Mouse (Mus musculus) left cerebral cortex, adult 8-10 months (tissue): Measurements from ENCODE around the gene Opcml. TPM values are rescaled to one million over a fixed set of nuclear protein-coding genes. Genes with fewer than 3 reads are reported as not detected.

Source experiments
- DNase-seq, 2 experiments: peaks; one replicate each; pipeline ENCODE4 v3.0.0; 2022; ENCODE audit warnings: low spot score in 2 of 2
- total RNA-seq, 4 experiments: library from RNA; stranded (reverse); gene quantifications; 2 replicates each; pipeline ENCODE4 v1.2.4; 2022

Gene Opcml
- total RNA-seq, 4 experiments from 2014 or later: 202 to 222 (median 210) TPM

DNA sequence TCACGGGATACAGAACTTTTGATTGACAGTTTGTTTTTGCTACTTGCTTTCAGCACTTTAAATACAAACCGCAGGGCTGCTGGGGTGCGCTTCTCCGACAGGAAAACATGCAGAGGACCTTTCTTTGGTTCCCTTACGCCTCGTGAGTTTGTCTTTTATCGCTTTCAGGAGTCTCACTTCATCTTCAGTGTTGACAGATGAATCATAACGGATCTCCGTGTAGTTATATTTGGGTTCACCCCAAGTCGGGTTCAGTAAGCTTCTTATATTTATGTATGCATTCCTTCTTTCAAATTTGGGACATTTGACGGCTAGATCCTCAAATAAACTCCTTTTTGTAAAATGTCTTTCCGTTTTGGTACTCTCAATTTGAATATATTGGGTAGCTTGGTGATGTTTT, 632.8 kb downstream of the Opcml start:
- DNase-seq: peak in 1 of 2 experiments; percentile 18

DNA sequence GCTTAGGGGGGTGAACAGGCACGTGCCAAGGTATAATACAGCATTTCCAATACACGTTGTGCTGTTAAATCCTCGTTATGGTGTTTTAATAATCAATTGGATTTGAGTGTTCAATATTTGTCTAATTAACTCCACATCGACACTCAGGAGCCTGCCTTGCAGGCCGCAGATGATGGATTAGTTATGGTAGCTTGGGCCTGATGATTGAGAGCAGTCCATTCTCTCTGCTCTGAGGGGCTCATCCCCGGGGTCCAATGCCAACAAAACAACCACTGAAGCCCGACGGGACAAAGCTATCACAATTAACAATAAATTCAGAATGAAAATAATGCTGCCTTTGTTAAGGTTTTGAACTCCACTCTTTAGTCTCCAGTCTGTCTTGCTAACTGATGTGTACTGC, 641.6 kb downstream of the Opcml start:
- DNase-seq: no peak

DNA sequence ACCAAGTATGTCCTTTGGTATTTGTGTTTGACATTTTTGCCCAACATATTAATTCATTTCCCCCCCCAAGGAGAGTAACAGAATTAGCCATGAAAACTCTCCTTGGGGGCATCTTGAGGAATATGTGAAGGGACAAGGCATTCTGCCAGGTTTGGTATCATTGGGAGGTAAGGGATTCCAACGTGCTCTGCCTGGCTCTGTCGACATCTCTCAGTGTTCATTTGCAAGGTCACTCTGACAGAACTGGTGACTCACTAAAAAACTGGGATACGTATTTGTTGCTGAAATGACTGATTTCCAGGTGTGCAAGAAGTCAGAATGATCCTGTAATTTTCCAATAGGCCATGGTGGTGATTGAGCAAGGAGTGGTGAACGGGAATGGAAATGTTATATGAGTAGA, 648.2 kb downstream of the Opcml start:
- DNase-seq: no peak

DNA sequence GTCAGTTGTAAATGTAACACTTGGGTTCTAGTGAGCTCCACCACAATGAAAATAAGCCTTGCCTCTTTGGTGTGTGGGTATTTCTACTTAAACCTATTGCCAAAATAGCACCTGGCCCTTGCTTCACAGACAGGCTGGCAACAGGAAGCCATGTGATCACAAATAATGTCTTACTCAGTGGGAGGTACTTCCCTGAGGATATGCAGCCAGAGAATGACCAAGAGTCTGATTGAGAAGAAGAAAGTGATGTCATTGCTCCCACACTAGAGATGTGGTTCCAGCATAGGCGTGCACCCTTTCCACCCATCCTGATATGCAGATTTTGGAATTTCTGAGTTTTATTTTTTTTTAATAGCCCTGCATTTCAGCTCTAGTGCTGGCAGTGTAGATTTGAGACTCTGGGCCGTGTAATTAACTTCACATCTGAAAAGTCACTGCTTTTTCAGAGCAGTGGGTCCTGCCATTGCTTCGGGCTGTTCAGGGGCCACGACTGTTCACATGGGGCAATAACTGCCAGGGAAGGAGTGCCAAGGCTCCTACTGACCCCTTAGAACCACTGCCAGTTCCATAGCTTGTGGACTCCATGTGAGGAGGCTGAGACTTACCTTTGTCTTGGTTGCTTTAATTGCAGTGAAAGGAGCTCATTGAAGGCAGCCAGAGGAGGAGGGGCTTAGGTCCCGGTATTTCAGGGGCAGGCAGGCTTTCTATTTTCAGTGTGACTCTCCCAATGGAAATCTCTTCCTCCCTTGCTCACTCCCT, 649.0 kb downstream of the Opcml start:
- no peak for DNase-seq

DNA sequence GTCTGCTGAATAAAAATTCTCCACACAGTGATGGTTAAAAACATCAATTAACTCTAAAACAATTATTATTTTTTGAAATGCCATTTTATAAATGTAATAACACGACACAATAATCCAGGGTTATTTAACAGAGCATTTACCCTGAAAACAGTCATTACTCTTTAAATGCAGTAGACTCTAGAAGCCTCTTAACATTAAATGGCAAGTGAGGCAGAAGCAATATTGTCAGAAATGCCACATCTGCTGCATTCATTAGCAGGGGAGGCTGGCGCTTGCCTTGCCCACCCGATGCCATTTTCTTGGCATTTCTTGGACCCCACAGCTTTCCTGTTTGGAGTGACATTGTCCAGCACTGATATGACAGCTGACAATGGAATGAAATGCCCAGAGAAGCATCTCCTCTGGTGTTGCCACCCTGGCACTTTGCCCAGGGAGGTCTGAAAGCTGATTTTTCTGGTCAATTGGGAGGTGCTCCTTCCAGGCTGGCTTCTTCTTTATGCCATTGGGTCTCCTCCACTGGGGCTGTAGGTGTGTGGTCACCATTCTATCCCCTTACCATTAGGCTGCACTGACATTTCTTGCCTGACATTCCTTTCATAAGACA, 649.7 kb downstream of the Opcml start:
- DNase-seq: no peak

DNA sequence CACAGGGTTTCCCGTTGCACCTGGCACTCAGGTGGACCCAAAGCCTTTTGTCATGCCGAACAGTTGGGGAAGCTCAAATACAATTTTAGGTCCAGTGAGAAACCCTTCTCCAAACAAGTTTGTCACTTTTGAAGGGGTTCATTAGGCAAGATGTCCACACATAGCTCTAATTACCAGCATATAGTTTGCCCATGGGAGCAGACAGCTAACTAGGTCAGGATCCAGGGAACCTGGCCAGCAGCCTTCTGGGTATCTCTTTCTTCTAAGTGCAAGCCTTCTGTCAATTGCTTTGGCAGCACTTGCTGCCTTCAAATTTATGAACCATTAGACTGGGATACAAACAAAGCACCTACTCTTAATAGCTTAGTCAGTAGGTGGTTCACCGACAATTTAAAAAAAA, 653.9 kb downstream of the Opcml start:
- no peak for DNase-seq

DNA sequence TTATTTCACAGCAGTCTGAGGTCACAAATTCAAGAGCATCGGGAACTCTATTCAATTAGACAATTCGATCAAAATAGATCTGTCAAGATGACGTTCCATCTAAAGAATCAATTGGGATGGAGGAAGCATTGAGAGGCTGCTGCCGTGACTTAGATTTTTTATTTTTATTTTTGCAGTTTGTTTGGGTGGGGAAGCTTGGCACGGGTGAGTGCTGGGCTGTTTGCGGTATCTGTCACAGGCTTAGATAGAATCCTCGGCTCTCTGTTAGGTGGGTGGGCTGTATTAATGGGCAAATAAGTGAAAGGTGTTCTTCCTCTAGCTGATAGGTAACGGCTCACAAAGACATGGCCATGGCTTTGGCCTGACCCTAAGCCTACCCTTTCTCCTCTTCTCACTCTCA, 654.4 kb downstream of the Opcml start:
- DNase-seq: no peak

DNA sequence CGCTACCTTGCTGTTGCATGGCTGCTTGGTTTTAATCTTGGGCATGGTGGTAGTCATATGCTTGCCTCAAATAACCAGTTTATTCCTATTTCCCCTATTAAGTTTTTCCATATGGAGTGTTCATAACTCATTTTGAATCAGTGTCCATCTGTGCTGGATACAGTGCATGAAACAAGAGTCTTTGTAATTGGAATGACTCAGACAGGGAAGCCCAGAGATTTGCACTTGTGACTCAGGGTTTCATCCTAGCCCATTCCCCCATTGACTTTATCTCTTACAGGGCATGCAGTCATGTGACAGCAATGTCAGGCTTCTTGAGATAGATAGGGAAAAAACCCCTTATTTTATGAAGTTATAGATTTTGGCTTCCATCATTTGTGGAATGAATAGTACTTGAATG, 655.3 kb downstream of the Opcml start:
- DNase-seq: no peak

DNA sequence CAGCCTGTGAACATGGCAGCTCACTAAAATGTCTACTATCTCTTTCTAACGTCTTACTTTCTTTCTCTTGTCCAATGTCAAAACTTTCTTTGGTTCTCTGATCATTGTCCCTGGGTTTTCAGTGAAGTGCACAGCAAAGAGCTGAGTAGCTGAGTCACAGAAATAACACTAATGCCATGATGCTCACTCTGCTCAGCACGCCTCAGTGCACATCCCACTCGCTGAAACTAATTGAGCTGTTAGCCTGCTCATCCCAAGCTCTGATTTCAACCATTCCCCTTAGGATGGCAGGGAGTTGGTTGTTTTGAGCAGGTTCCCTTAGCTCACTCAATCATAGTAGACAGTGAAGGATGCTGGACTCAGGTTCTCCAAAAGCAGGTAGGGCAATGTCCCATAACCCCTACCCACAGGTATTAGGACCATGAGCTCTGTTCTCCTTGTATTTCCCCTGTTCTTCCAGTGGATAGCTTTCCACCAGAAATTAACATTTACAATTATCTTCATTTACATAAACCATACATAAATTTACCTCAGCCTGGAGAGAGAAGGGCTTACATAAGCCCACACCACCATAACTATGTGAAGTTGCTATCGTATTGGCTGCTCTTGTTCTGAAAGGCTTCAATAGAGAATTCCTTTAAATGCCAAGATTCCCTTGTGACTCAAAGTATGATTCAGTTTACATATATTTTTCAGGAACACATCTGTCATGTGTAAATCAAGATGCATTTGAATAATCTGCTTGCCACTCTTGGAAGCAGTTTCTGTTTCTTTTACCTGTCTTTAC, 655.9 kb downstream of the Opcml start:
- DNase-seq: no peak

DNA sequence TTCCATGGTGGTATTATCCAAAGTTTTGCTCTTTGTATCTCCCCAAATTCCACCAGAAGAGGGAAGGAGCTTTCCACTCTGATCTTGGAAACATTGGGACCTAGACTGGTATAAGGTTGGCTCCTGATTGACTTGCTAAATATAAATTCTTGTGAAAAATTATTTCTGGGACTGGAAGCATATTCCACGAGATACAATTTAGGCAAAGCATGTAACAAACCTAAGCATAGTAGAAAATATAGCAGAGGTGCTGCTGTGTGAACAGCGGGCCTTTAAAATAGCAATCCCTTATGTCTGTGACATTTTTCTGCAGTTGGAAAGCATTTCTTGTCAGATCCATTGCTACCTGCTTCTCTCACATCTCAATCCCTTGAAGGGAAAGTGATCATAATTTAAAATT, 661.9 kb downstream of the Opcml start:
- DNase-seq: no peak

DNA sequence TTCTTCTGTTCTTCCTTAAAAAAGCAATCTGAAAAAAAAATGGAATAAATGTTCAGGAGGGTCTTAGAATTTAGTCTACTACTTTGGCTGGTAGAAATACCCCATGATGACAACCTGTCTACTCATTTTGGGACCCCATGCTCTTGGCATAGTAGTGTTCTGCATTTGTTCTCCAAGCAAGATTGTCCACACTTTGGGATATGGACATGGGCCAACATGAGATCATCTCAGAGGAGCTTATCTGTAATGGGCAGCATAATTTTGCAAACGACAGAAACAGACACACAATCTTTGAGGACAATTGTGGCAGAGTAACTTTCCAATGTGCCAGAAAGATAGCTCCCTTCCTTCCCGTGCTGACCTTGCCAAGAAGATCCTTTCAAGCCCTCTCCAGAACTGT, 662.5 kb downstream of the Opcml start:
- DNase-seq: no peak

DNA sequence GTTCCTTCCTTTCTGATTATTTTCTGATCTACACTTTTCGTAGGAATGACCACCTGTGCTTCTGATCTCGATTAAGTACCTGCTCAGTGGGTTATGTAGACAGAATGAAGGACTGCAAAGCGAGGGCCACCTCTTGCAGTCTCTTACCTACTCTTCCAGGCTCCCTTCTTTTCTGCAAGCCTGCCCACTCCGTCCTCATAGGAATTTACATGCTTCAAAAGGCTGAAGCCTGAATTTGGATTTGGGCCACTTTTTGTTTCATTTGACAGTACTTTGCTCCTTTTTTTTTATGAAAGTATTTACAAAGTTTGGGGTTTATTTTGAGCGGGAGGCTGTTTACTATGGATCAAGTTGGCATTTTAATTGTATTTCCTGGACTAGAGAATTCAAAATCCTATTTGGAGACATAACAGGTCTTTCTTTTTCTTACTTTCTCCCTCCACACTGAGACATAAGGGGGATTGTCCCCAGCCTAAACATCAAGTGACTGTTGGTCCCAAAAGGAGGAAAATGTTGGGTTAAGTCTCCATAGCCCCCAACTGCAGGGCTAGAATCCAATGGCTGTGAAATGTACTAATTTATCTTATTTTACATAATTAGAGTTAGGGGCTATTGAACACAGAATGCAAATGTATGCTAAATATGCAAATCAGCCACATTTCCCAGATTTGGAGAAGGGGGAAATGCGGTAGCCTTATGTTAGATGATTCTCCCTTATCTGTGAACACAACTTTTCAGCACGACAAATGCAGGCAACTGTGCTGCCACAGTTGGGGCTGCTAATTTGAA, 667.6 kb downstream of the Opcml start:
- DNase-seq: no peak

DNA sequence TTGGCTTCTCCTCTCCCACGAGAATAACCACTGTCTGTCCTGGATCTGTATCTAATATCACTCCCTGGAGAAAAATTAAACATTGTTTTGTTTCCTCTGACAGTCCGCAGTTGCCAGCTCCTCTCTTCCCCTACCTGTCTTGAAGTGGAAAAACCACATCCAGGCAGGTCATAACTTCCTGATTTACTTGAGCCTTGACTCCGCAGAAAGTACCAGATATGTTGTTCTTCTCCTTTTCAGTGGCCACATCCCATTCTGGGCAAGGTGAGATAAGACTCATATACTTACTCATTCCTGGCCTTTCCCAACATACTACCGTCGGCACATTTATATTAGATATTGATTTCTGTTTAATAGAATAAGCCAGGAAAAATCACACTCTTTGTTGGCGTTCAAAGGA, 673.0 kb downstream of the Opcml start:
- DNase-seq: no peak

DNA sequence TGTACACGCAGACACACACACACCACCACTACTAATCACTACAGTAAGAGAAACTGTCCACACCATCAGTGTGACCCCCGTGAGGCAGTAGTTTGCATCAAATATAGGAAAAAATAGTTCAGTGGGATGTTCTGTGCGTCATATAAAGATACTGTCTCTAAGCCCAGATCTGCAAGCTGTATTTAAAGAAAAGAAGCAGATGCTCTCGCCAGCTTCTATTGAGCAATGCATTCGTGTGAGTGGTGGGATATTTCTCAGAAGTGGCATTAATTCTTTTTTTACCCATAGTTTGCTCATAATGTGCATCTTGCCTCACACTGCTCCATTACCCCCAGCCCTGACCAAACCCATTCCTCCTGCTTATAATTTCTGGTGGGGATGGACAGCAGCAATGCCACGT, 678.8 kb downstream of the Opcml start:
- no peak for DNase-seq

DNA sequence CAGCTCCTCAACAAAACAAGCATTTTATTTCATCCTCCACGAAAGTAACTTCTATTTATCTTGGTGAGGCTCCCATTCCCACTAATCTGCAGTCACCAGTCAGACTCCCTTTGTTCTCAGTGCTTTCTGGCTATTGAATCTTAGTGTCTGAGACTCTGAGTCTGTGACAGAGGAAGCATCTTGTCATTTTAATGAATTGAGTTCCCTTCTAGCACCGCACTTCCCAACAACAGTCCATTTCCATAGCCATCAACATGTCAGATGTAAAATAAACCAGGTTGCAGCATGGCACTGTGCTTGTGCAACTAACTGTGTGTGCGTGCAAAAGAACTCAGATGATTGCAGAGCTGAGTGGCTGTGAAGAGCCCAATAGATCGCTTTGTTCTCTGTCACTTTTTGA, 680.9 kb downstream of the Opcml start:
- DNase-seq: no peak

DNA sequence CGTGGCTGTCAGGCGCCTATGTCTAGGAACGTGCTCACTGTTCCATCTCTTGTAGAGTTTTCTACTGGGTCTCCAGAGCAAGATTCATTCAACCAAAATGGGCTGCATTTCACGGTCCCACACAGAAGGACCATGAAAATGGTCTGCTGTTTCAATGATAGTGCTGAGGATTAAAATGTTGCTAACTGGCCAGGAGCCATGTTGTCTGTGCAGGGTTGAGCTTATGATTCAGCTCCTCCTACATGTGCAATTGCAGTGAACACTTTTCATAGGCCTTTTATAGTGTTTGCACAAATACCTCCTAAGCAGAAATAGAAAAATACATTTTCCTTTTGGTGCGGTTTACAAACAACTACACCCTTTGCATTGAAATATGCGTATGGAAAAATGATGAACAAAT, 684.0 kb downstream of the Opcml start:
- DNase-seq: peak in 1 of 2 experiments; percentile 22

DNA sequence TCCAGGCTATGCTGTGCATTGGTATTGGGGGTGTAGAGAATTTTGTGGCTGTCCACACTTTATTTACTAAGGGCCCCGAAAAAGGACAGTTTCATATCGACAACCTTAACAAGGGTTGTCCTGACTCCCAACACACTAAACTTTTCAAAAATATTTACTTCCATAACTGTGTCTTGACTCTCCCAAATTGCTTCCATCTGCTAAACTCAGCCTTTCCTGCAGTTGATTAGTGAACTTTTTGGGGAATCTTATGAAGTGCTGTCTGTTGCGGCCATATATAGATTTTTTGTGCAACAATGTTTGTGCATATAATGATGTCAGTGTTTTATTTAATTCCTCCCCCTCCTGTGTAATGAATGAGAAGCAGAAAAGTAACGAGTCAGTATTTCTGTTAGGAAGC, 690.7 kb downstream of the Opcml start:
- DNase-seq: no peak

DNA sequence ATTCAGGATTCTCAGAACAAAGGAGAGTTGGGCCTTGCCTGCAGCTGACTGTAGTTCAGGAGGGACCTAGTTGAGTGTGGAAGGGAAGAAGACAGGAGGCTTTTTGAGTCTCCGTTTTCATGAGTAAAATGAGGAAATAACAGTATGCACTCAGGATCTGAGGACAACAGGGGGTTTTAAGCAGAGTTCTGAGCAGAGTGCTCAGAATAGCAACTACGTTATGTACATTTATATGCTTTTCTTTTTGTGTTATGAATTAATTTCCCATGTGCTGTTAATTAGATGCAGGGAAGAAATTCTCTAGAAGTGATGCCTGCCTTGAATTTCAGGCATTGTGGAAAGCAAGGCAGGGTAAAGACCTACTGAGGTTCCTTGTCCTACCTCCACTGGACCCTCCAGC, 697.9 kb downstream of the Opcml start:
- DNase-seq: no peak

DNA sequence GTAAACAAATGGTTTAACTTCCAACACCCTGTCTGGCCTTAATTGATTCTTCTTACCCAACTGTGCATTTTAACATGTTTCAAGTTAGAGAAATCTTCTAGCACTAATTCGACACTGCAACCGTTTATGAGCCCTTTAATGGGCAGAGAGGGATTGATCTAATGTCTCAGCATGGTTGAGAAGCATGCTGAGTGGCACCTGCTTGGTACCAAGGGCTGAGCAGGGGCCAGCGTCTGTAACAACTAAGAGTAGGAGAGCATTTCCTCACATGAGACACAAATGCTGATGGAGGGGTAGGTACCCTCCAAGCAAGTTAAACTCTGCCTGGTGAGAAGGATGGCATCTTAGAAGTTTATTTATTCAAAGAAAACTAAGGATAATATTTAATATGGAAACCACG, 699.3 kb downstream of the Opcml start:
- DNase-seq: no peak

DNA sequence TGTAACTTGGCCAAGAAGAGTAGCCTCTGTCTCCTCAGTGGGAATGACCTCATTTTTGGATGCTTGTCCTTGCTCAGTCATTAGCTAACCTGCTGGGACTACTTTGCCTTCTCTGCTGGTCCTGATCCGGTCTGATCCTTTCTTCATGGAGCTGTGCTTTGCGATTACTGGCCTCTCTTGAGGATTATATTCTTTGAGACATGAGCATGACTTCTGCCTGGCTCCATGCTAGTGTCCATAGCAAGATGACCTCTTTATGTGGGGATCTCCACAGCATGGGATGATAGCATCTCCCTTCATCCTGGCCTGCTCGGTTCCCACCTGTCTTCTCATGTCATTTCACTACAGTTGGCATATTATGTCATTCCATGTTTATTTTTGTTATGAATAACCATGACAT, 699.8 kb downstream of the Opcml start:
- no peak for DNase-seq

DNA sequence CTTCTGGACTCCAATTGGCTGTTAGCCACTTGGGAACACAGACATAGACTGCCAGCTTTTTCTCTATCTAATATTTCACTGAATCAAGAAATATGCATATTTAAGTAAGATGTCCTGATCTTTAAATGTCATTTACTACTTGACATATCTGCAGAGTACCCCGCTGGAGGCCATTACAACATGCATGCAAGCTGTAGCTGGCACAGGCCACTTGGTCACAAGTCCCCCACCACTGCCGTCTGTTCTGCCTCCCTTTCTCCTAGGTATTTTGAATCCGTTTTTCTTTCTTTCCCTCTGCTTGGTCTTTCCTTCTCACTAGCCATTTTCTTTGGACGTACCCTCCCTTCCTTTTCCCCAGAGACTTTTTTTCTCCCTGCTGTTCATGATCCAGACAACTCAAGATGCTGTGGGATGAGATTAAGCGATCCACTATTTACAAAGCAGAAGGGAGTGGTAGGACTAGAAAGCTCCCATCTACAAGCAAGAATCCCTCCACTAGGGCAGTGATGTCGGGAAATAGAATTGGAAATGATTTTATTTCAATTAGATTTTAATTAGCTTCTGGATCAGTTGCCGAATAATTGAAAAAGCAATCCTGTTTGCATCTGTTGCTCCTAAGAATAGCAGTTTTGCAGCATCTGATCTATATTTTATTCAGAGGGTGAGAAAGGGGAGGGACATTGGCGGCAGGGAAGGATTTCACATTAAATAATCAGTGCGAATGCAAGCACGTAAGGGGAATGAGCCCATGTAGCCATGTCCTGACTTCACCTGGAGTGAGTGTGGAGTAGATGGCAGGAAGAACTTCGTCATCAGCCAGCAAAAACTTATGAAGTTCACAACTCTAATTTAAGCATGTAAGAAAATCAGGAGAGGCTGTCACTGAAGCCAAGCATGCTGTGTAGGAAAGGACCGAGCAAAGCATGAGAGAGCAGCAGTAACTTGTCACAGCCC, 709.5 kb downstream of the Opcml start:
- peak in 1 of 2 experiments; percentile 17 for DNase-seq
